Comparison of ENCODE assay signal across 19 mouse cellular contexts in genomic region chr2:122325361-122325760, GRCm38 (mm10). TPM values are rescaled to one million over a fixed set of nuclear protein-coding genes. Genes with fewer than 3 reads are reported as not detected.
"Had no signal": no experiment of that assay in that cellular context is flagged by ENCODE, and none has a peak within 500 bp of the region (broad histone marks: within the 10 kb centered on the region; RNA-seq: fewer than 3 reads in every experiment).

No protein-coding gene starts in this region.

- H3K9me3 ChIP-seq: neural tube, embryonic 15.5 days; stomach, embryonic 15.5 days had no signal

- H3K4me2 ChIP-seq: neural tube, embryonic 15.5 days; stomach, embryonic 15.5 days had no signal

- H3K27me3 ChIP-seq: neural tube, embryonic 15.5 days; stomach, embryonic 15.5 days had no signal

- H3K36me3 ChIP-seq: neural tube, embryonic 15.5 days; stomach, embryonic 15.5 days had no signal

- DNase-seq: retina, postnatal 1 day; right cerebral cortex, adult 18-20 months; right cerebral cortex, postnatal 14 days; right cerebral cortex, postnatal 25 days; right cerebral cortex, postnatal 4 days; spleen, adult 18-20 months; thymus, adult 18-20 months; thymus, adult 2 months; thymus, postnatal 14 days; thymus, postnatal 25 days; thymus, postnatal 36 days; thymus, postnatal 4 days had no signal

- H3K4me3 ChIP-seq: neural tube, embryonic 15.5 days; stomach, embryonic 15.5 days had no signal

- H3K9ac ChIP-seq: neural tube, embryonic 15.5 days; stomach, embryonic 15.5 days had no signal

- H3K4me1 ChIP-seq: neural tube, embryonic 15.5 days; stomach, embryonic 15.5 days had no signal

- H3K27ac ChIP-seq: neural tube, embryonic 15.5 days; stomach, embryonic 15.5 days; stomach, postnatal 0 days had no signal

RNA-seq across cellular contexts. Expression of gene Duox1, which starts 9.9 kb away (rescaled TPM):
- total RNA-seq: neutrophil, adult 5-6 weeks had no signal
- polyA plus RNA-seq: spleen, adult 2 months had no signal

RNA-seq across cellular contexts. Expression of gene Duoxa1, which starts 11.8 kb away (rescaled TPM):
- total RNA-seq: neutrophil, adult 5-6 weeks had no signal
- polyA plus RNA-seq: neural tube, embryonic 14.5 days; spleen, adult 2 months had no signal

RNA-seq across cellular contexts. Expression of gene Duoxa2, which starts 26.7 kb away (rescaled TPM):
- polyA plus RNA-seq: spleen, adult 2 months; stomach, embryonic 14.5 days had no signal

RNA-seq across cellular contexts. Expression of gene Duox2, which starts 27.1 kb away (rescaled TPM):
- total RNA-seq: neutrophil, adult 5-6 weeks had no signal
- polyA plus RNA-seq: neural tube, embryonic 14.5 days had no signal
